Mouse (Mus musculus): ENCODE measurements around the gene Ptpru. TPM values are rescaled to one million over a fixed set of nuclear protein-coding genes. Genes with fewer than 3 reads are reported as not detected.

Ptpru gene
- polyA plus RNA-seq (2014; fragmentation: Nextera tagmentation; extraction: Ambion mirVana): 10.2 and 13.3 TPM in 2 replicates

DNA sequence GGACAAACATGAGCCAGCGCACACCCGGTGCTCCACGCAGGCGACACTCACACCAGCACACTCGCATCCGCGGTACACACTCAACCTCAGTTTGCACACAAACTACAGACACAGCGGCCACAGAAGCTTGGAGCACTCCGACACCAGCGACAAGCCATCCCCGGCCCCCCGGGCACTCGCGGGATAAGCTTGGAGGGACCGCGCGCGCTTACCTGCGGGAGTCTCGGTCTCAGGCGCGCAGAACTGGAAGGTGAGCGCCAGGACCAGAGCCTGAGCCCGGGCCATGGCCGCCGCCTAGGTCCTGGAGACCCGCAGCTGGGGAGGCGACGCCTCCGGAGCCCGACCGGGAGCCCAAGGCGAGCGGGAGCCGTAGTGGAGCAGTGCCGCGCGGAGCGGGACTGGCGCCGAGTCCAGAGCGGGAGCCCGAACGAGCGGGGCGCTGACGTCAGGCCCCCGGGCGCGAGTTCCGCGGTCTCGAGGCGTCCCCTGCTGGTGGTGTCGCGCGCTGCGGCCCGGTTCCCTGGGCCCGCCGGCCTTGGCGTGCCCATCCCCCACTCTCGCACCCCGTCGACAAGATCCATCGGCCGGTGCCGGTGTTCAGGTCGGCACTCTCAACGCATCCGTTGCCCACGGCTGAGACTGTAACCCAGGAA is at the start of gene Ptpru:
TSS of gene Ptpru (minus strand) at position 417 of the 653 bp plus-strand sequence.
- Histone ChIP-seq H3K27ac (ENCODE audit: low read depth, low read length) (no peak within 1 kb of the TSS), H3K4me1 (ENCODE audit: control insufficient read depth, insufficient read depth, low read length) (peaks cover 15% of the 10 kb centered on the region)

DNA sequence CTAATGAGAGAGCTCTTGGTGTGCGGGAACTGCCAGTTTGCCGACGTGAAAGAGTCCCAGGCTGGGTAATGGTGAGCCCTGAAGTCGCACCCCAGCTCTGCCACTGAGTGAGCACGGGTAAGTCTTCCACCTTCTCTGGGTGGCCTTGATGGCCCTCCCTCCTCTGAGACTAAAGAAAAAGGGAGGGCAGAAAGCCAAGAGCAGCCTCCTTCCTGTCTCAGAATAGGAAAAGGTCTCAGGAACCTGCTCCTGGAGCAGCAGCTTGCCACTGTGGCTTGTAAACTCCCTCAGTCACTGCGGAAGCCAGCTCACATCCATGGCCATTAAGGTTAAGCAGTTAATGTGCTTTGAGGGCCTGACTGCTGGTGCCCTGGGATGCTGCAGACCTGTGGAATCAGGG is 47.3 kb upstream of the Ptpru start:
- Histone ChIP-seq H3K4me2 (ENCODE audit: low read depth) (no peak overlapping the region), H3K4me1 (ENCODE audit: control insufficient read depth, insufficient read depth, low read length) (no peaks in the 10 kb centered on the region), H3K36me3 (ENCODE audit: control insufficient read depth, insufficient read depth, low read length) (no peaks in the 10 kb centered on the region), H3K27me3 (ENCODE audit: control insufficient read depth, insufficient read depth, low read length) (no peaks in the 10 kb centered on the region), H3K4me3 (ENCODE audit: low read depth, low read length) (no peak overlapping the region), H3K9me3 (ENCODE audit: control insufficient read depth, low read length) (no peaks in the 10 kb centered on the region), H3K9ac (ENCODE audit: low read length) (no peak overlapping the region), H3K27ac (ENCODE audit: low read depth, low read length) (no peak overlapping the region)
- DNase-seq (ENCODE audit: low spot score) (no peak), ATAC-seq (ENCODE audit: insufficient read depth, low FRiP score, low TSS enrichment) (no peak)
- 90% methylated on average over 6 of the region's 6 CpGs for WGBS

More for the DNA sequence above, at the start of gene Ptpru:
- Histone ChIP-seq H3K9ac (ENCODE audit: low read length) (peak within 1 kb of the TSS; percentile 69), H3K4me2 (ENCODE audit: low read depth) (peak within 1 kb of the TSS; percentile 99), H3K4me3 (ENCODE audit: low read depth, low read length) (peak within 1 kb of the TSS; percentile 58), H3K27me3 (ENCODE audit: control insufficient read depth, insufficient read depth, low read length) (peaks cover 17% of the 10 kb centered on the region), H3K36me3 (ENCODE audit: control insufficient read depth, insufficient read depth, low read length) (no peaks in the 10 kb centered on the region), H3K9me3 (ENCODE audit: control insufficient read depth, low read length) (no peaks in the 10 kb centered on the region)
- WGBS: under 1% methylated on average over 72 of the region's 72 CpGs
- ATAC-seq (ENCODE audit: insufficient read depth, low FRiP score, low TSS enrichment) (peak; percentile 78), DNase-seq (ENCODE audit: low spot score) (peak; percentile 89)

DNA sequence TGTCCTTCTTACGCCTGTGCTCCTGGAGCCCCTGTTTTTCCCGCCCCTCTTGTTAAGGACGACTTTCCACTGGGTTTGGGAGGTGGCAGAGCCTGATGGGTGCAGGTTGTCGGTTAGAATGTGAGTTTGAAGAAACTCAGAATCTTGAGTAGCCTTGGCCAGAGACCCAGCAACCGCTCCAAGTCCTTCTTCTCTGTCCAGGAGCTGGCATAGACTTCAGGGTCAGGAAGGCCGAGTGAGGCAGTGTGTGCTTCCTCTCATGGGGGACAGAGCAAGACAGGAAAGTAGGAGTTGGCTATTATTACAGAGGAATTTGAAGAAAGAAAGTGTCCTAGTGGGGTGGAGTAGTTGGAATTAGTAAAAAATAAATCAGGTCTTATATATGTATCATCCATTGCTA is 45.5 kb upstream of the Ptpru start:
- no peak for ATAC-seq (ENCODE audit: insufficient read depth, low FRiP score, low TSS enrichment)
- Histone ChIP-seq H3K9ac (ENCODE audit: low read length) (no peak overlapping the region), H3K27me3 (ENCODE audit: control insufficient read depth, insufficient read depth, low read length) (no peaks in the 10 kb centered on the region), H3K4me2 (ENCODE audit: low read depth) (no peak overlapping the region), H3K4me3 (ENCODE audit: low read depth, low read length) (no peak overlapping the region), H3K27ac (ENCODE audit: low read depth, low read length) (no peak overlapping the region), H3K9me3 (ENCODE audit: control insufficient read depth, low read length) (no peaks in the 10 kb centered on the region), H3K4me1 (ENCODE audit: control insufficient read depth, insufficient read depth, low read length) (no peaks in the 10 kb centered on the region), H3K36me3 (ENCODE audit: control insufficient read depth, insufficient read depth, low read length) (no peaks in the 10 kb centered on the region)
- WGBS: 74% methylated on average over 6 of the region's 6 CpGs
- no peak for DNase-seq (ENCODE audit: low spot score)

DNA sequence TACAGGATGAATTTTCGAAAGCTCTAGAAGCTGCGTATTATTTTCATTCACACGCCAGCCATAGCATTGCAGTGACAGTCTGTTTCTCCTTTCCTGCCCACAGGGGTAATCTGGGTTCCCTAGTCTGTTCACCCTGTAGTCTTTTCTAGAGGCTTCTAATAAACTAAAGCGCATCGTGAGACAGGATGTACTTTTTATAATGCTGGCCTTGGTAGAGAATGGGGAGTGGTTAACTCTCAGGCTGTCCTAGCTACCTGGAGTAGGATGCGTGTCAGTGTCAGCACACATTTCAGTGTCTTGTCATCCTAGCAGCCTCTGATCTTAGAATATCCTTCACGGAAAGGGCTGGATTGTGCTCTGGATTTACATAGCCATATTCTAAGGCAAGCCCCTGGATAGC is 43.2 kb upstream of the Ptpru start:
- H3K27ac ChIP-seq (ENCODE audit: low read depth, low read length): no peak overlapping the region
- 96% methylated on average over 7 of the region's 7 CpGs for WGBS
- H3K4me3 ChIP-seq (ENCODE audit: low read depth, low read length): no peak overlapping the region
- H3K9me3 ChIP-seq (ENCODE audit: control insufficient read depth, low read length): no peaks in the 10 kb centered on the region
- no peaks in the 10 kb centered on the region for H3K27me3 ChIP-seq (ENCODE audit: control insufficient read depth, insufficient read depth, low read length)
- ATAC-seq (ENCODE audit: insufficient read depth, low FRiP score, low TSS enrichment) (no peak), DNase-seq (ENCODE audit: low spot score) (no peak)
- H3K4me1 ChIP-seq (ENCODE audit: control insufficient read depth, insufficient read depth, low read length): peaks cover 9% of the 10 kb centered on the region
- H3K9ac ChIP-seq (ENCODE audit: low read length): no peak overlapping the region
- no peaks in the 10 kb centered on the region for H3K36me3 ChIP-seq (ENCODE audit: control insufficient read depth, insufficient read depth, low read length)
- H3K4me2 ChIP-seq (ENCODE audit: low read depth): no peak overlapping the region

DNA sequence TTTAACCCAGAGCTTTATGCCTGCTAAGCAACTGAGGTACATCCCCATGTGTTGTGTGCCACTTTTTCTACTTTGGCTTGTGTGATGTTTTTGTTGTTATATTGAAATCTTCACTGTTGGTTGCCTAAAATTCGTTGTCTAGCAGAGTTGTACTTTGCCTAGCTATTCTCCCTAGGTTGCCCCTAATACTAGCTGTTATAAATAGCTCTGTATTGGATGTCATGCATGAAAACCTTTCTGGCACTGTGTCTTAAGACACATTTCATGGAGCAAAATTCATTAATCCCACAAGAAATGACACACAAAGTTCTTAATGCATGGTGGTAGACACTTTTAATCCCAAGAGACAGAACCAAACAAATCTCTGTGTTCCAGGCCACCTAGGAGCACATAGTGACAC is 41.6 kb upstream of the Ptpru start:
- Histone ChIP-seq H3K27me3 (ENCODE audit: control insufficient read depth, insufficient read depth, low read length) (no peaks in the 10 kb centered on the region), H3K4me2 (ENCODE audit: low read depth) (no peak overlapping the region), H3K4me3 (ENCODE audit: low read depth, low read length) (no peak overlapping the region), H3K36me3 (ENCODE audit: control insufficient read depth, insufficient read depth, low read length) (no peaks in the 10 kb centered on the region), H3K9me3 (ENCODE audit: control insufficient read depth, low read length) (no peaks in the 10 kb centered on the region), H3K9ac (ENCODE audit: low read length) (no peak overlapping the region), H3K4me1 (ENCODE audit: control insufficient read depth, insufficient read depth, low read length) (peaks cover 15% of the 10 kb centered on the region), H3K27ac (ENCODE audit: low read depth, low read length) (no peak overlapping the region)
- DNase-seq (ENCODE audit: low spot score): no peak
- WGBS: 91% methylated on average over 1 of the region's 1 CpGs
- ATAC-seq (ENCODE audit: insufficient read depth, low FRiP score, low TSS enrichment): no peak

DNA sequence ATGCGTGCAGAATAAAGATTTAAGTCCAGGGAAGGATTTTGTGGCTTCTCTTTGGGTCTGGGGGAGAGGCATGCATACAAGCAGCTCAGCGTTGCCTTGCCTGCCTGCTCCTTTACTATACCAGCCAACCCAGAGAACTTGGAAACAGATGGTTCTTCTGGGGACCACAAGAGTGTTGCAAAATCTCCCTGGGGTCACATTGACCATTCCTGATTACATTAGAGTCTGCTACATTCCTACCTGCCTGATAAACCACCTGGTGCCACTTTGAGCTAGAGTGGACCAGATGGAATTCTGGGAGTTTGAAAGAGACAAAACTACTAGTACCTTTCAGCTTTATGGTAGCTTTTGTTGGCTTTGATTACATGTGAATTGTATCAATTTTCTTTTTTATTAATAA is 38.7 kb upstream of the Ptpru start:
- Histone ChIP-seq H3K4me3 (ENCODE audit: low read depth, low read length) (no peak overlapping the region), H3K27ac (ENCODE audit: low read depth, low read length) (no peak overlapping the region), H3K36me3 (ENCODE audit: control insufficient read depth, insufficient read depth, low read length) (no peaks in the 10 kb centered on the region), H3K27me3 (ENCODE audit: control insufficient read depth, insufficient read depth, low read length) (no peaks in the 10 kb centered on the region), H3K4me2 (ENCODE audit: low read depth) (0 out of 2 replicates have a peak overlapping the region, but pooled peaks have one; percentile 4), H3K9me3 (ENCODE audit: control insufficient read depth, low read length) (no peaks in the 10 kb centered on the region), H3K4me1 (ENCODE audit: control insufficient read depth, insufficient read depth, low read length) (peaks cover 17% of the 10 kb centered on the region), H3K9ac (ENCODE audit: low read length) (no peak overlapping the region)
- WGBS: 81% methylated on average over 2 of the region's 2 CpGs
- no peak for ATAC-seq (ENCODE audit: insufficient read depth, low FRiP score, low TSS enrichment)
- no peak for DNase-seq (ENCODE audit: low spot score)

DNA sequence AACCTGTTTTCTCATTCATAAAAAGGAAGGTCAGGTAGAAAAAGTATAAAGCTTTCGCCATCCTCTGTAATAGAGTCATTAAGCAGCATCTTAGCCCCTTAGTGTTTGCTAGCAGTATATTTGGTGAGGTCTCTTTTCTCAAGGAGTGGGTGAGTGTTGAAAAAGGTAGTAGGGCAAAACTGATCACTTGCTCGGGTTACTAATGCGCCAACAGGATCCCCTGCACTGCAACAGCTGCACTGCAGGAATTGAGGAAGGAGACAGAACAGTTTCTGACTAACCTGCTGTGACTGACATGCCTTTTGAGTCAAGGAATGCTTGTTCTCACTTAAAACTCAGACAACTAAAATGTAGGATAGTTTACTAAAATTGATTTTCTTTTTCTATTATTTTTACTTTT is 37.2 kb upstream of the Ptpru start:
- peaks cover 17% of the 10 kb centered on the region for H3K4me1 ChIP-seq (ENCODE audit: control insufficient read depth, insufficient read depth, low read length)
- no peaks in the 10 kb centered on the region for H3K27me3 ChIP-seq (ENCODE audit: control insufficient read depth, insufficient read depth, low read length)
- H3K27ac ChIP-seq (ENCODE audit: low read depth, low read length): no peak overlapping the region
- DNase-seq (ENCODE audit: low spot score) (no peak), ATAC-seq (ENCODE audit: insufficient read depth, low FRiP score, low TSS enrichment) (no peak)
- H3K9ac ChIP-seq (ENCODE audit: low read length): peak overlapping the region; percentile 100
- peak overlapping the region; percentile 90 for H3K4me2 ChIP-seq (ENCODE audit: low read depth)
- H3K4me3 ChIP-seq (ENCODE audit: low read depth, low read length): peak overlapping the region; percentile 97
- H3K9me3 ChIP-seq (ENCODE audit: control insufficient read depth, low read length): no peaks in the 10 kb centered on the region
- WGBS: 47% methylated on average over 3 of the region's 3 CpGs
- H3K36me3 ChIP-seq (ENCODE audit: control insufficient read depth, insufficient read depth, low read length): no peaks in the 10 kb centered on the region

DNA sequence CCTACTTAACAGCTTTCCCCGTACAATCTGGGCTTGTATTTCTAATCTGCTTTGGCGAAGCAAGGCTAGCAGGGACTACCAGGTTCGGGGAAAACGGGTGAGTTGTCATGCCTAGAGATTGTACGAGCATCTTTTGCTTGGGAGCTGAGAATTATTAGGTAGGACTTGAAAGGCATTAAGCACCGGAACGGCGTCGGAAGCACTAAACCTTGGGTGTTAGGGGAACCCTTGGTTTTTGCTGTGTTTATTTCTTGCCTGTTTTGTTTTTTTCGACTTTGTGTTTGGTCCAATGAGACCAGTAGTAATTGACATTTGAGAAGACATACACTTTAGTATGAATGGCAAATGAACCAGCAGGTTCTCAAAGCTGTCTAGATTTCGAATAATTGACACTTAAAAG is 36.5 kb upstream of the Ptpru start:
- Histone ChIP-seq H3K4me1 (ENCODE audit: control insufficient read depth, insufficient read depth, low read length) (peaks cover 17% of the 10 kb centered on the region), H3K36me3 (ENCODE audit: control insufficient read depth, insufficient read depth, low read length) (no peaks in the 10 kb centered on the region), H3K9ac (ENCODE audit: low read length) (peak overlapping the region; percentile 100), H3K27ac (ENCODE audit: low read depth, low read length) (peak overlapping the region; percentile 99; the same call in 1 of the 2 replicates), H3K4me2 (ENCODE audit: low read depth) (peak overlapping the region; percentile 90), H3K9me3 (ENCODE audit: control insufficient read depth, low read length) (no peaks in the 10 kb centered on the region), H3K27me3 (ENCODE audit: control insufficient read depth, insufficient read depth, low read length) (no peaks in the 10 kb centered on the region), H3K4me3 (ENCODE audit: low read depth, low read length) (peak overlapping the region; percentile 97)
- 3% methylated on average over 11 of the region's 11 CpGs for WGBS
- ATAC-seq (ENCODE audit: insufficient read depth, low FRiP score, low TSS enrichment) (no peak), DNase-seq (ENCODE audit: low spot score) (no peak)

DNA sequence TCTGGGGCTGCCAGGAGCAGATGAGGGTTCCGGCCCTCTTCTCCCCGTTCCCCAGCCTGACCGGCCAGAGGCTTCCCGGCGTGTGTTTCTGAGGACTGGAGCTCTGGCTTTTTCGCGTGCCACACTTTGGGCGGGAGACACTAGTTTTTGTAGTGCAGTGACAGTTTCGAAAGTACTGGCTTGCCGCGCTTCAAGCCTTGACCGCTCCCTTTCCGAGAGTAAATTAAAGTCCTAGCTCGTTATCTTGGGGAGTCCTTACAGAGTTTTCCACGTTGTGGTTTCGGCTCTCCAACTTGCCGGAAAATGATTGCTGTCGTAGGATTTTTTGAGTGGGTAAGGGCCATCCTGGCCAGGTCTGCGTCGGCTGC is 36.1 kb upstream of the Ptpru start:
- DNase-seq (ENCODE audit: low spot score): no peak
- ATAC-seq (ENCODE audit: insufficient read depth, low FRiP score, low TSS enrichment): no peak; the same call in 1 of the 2 replicates
- peak overlapping the region; percentile 100 for H3K9ac ChIP-seq (ENCODE audit: low read length)
- WGBS: 0% methylated on average over 20 of the region's 20 CpGs
- peak overlapping the region; percentile 99 for H3K27ac ChIP-seq (ENCODE audit: low read depth, low read length)
- H3K4me3 ChIP-seq (ENCODE audit: low read depth, low read length): peak overlapping the region; percentile 97
- peaks cover 17% of the 10 kb centered on the region for H3K4me1 ChIP-seq (ENCODE audit: control insufficient read depth, insufficient read depth, low read length)
- H3K4me2 ChIP-seq (ENCODE audit: low read depth): peak overlapping the region; percentile 90
- H3K36me3 ChIP-seq (ENCODE audit: control insufficient read depth, insufficient read depth, low read length): no peaks in the 10 kb centered on the region
- no peaks in the 10 kb centered on the region for H3K9me3 ChIP-seq (ENCODE audit: control insufficient read depth, low read length)
- no peaks in the 10 kb centered on the region for H3K27me3 ChIP-seq (ENCODE audit: control insufficient read depth, insufficient read depth, low read length)

Measured in neural tube, embryonic 11.5 days (tissue).